Mouse (Mus musculus): ENCODE results near the gene Mmp24. TPM values are rescaled to one million over a fixed set of nuclear protein-coding genes. Genes with fewer than 3 reads are reported as not detected.

Gene Mmp24
- polyA plus RNA-seq, 1 experiment from 2014 or later: 19.6 TPM

GRCm38 (mm10) chr2:155805231-155805924 lies 30.2 kb downstream of the Mmp24 start:
- 59% methylated on average over 6 of the region's 6 CpGs for WGBS
- peak; percentile 46; the same call in 1 of the 2 replicates for ATAC-seq (ENCODE audit: low FRiP score, low read depth)
- Histone ChIP-seq H3K9ac (no peak overlapping the region), H3K36me3 (peaks cover 37% of the 10 kb centered on the region), H3K4me3 (no peak overlapping the region), H3K27me3 (no peaks in the 10 kb centered on the region), H3K4me1 (replicated peaks) (0 out of 2 replicates have a peak, but pooled peaks cover 3% of the 10 kb centered on the region), H3K9me3 (no peaks in the 10 kb centered on the region), H3K27ac (replicated peaks) (no peak overlapping the region; the same call in 1 of the 2 replicates), H3K4me2 (no peak overlapping the region)

- H3K27ac ChIP-seq (replicated peaks): no peak overlapping the region
- no peaks in the 10 kb centered on the region for H3K9me3 ChIP-seq
- 86% methylated on average over 6 of the region's 6 CpGs for WGBS
- H3K27me3 ChIP-seq: no peaks in the 10 kb centered on the region
- no peak overlapping the region for H3K4me2 ChIP-seq
- no peak overlapping the region for H3K9ac ChIP-seq
- no peak overlapping the region for H3K4me3 ChIP-seq
- 0 out of 2 replicates have a peak, but pooled peaks cover 3% of the 10 kb centered on the region for H3K4me1 ChIP-seq (replicated peaks)
- H3K36me3 ChIP-seq: peaks cover 38% of the 10 kb centered on the region
- ATAC-seq (ENCODE audit: low FRiP score, low read depth): no peak
Observed at GRCm38 (mm10) chr2:155805925-155806255, 30.7 kb downstream of the Mmp24 start.

- H3K27ac ChIP-seq (replicated peaks): no peak overlapping the region
- no peak overlapping the region for H3K4me2 ChIP-seq
- H3K4me3 ChIP-seq: no peak overlapping the region
- peaks cover 35% of the 10 kb centered on the region for H3K36me3 ChIP-seq
- H3K27me3 ChIP-seq: no peaks in the 10 kb centered on the region
- H3K9ac ChIP-seq: no peak overlapping the region
- H3K4me1 ChIP-seq (replicated peaks): 0 out of 2 replicates have a peak, but pooled peaks cover 3% of the 10 kb centered on the region
- H3K9me3 ChIP-seq: no peaks in the 10 kb centered on the region
- ATAC-seq (ENCODE audit: low FRiP score, low read depth): no peak
- 74% methylated on average over 5 of the region's 5 CpGs for WGBS
Observed at GRCm38 (mm10) chr2:155806548-155806947, 31.4 kb downstream of the Mmp24 start.

- peaks cover 28% of the 10 kb centered on the region for H3K36me3 ChIP-seq
- H3K27ac ChIP-seq (replicated peaks): no peak overlapping the region
- H3K9me3 ChIP-seq: no peaks in the 10 kb centered on the region
- no peak overlapping the region for H3K4me2 ChIP-seq
- no peaks in the 10 kb centered on the region for H3K27me3 ChIP-seq
- H3K9ac ChIP-seq: no peak overlapping the region
- 76% methylated on average over 4 of the region's 4 CpGs for WGBS
- no peak overlapping the region for H3K4me3 ChIP-seq
- ATAC-seq (ENCODE audit: low FRiP score, low read depth): no peak
- H3K4me1 ChIP-seq (replicated peaks): 0 out of 2 replicates have a peak, but pooled peaks cover 3% of the 10 kb centered on the region
Observed at GRCm38 (mm10) chr2:155807408-155807807, 32.3 kb downstream of the Mmp24 start.

GRCm38 (mm10) chr2:155809620-155810019 lies 34.5 kb downstream of the Mmp24 start:
- H3K36me3 ChIP-seq: peaks cover 31% of the 10 kb centered on the region

GRCm38 (mm10) chr2:155811821-155812396 lies 36.8 kb downstream of the Mmp24 start:
- Histone ChIP-seq H3K4me3 (no peak overlapping the region), H3K27me3 (no peaks in the 10 kb centered on the region), H3K36me3 (peaks cover 44% of the 10 kb centered on the region), H3K4me2 (no peak overlapping the region), H3K4me1 (replicated peaks) (no peaks in the 10 kb centered on the region), H3K9me3 (no peaks in the 10 kb centered on the region), H3K27ac (replicated peaks) (no peak overlapping the region), H3K9ac (no peak overlapping the region)
- ATAC-seq (ENCODE audit: low FRiP score, low read depth): no peak
- WGBS: 40% methylated on average over 16 of the region's 16 CpGs

More at GRCm38 (mm10) chr2:155809620-155810019, 34.5 kb downstream of the Mmp24 start:
- H3K27ac ChIP-seq (replicated peaks): no peak overlapping the region
- 85% methylated on average over 4 of the region's 4 CpGs for WGBS
- no peaks in the 10 kb centered on the region for H3K27me3 ChIP-seq
- H3K4me2 ChIP-seq: no peak overlapping the region
- H3K4me3 ChIP-seq: no peak overlapping the region
- H3K9ac ChIP-seq: no peak overlapping the region
- ATAC-seq (ENCODE audit: low FRiP score, low read depth): no peak
- 0 out of 2 replicates have a peak, but pooled peaks cover 3% of the 10 kb centered on the region for H3K4me1 ChIP-seq (replicated peaks)
- no peaks in the 10 kb centered on the region for H3K9me3 ChIP-seq

GRCm38 (mm10) chr2:155812637-155813036 lies 37.5 kb downstream of the Mmp24 start:
- WGBS: 91% methylated on average over 4 of the region's 4 CpGs
- Histone ChIP-seq H3K27me3 (no peaks in the 10 kb centered on the region), H3K36me3 (peaks cover 44% of the 10 kb centered on the region), H3K4me3 (no peak overlapping the region), H3K9ac (no peak overlapping the region), H3K27ac (replicated peaks) (no peak overlapping the region), H3K4me1 (replicated peaks) (peaks cover 4% of the 10 kb centered on the region), H3K4me2 (no peak overlapping the region), H3K9me3 (no peaks in the 10 kb centered on the region)
- no peak for ATAC-seq (ENCODE audit: low FRiP score, low read depth)

- Histone ChIP-seq H3K4me2 (no peak overlapping the region), H3K27ac (replicated peaks) (no peak overlapping the region), H3K9me3 (no peaks in the 10 kb centered on the region), H3K27me3 (no peaks in the 10 kb centered on the region), H3K4me3 (no peak overlapping the region), H3K36me3 (peaks cover 33% of the 10 kb centered on the region), H3K9ac (no peak overlapping the region), H3K4me1 (replicated peaks) (peaks cover 25% of the 10 kb centered on the region)
- no peak for ATAC-seq (ENCODE audit: low FRiP score, low read depth)
- 31% methylated on average over 5 of the region's 5 CpGs for WGBS
Observed at GRCm38 (mm10) chr2:155814829-155815228, 39.7 kb downstream of the Mmp24 start.

- Histone ChIP-seq H3K27me3 (no peaks in the 10 kb centered on the region), H3K9ac (no peak overlapping the region), H3K4me2 (no peak overlapping the region), H3K27ac (replicated peaks) (no peak overlapping the region), H3K4me1 (replicated peaks) (peaks cover 26% of the 10 kb centered on the region), H3K4me3 (no peak overlapping the region), H3K9me3 (no peaks in the 10 kb centered on the region), H3K36me3 (peaks cover 32% of the 10 kb centered on the region)
- 100% methylated on average over 1 of the region's 1 CpGs for WGBS
- ATAC-seq (ENCODE audit: low FRiP score, low read depth): no peak
Observed at GRCm38 (mm10) chr2:155816179-155816578, 41.0 kb downstream of the Mmp24 start.

- Histone ChIP-seq H3K4me3 (peak overlapping the region; percentile 58; the same call in 1 of the 2 replicates), H3K4me1 (replicated peaks) (peaks cover 26% of the 10 kb centered on the region), H3K27me3 (no peaks in the 10 kb centered on the region), H3K9ac (0 out of 2 replicates have a peak overlapping the region, but pooled peaks have one; percentile 77), H3K4me2 (peak overlapping the region; percentile 83), H3K27ac (replicated peaks) (peak overlapping the region; percentile 80), H3K36me3 (peaks cover 40% of the 10 kb centered on the region), H3K9me3 (no peaks in the 10 kb centered on the region)
- ATAC-seq (ENCODE audit: low FRiP score, low read depth): no peak
- 81% methylated on average over 10 of the region's 10 CpGs for WGBS
Observed at GRCm38 (mm10) chr2:155817301-155818245, 42.4 kb downstream of the Mmp24 start.

GRCm38 (mm10) chr2:155818596-155819391 lies 43.7 kb downstream of the Mmp24 start:
- no peaks in the 10 kb centered on the region for H3K9me3 ChIP-seq
- peak overlapping the region; percentile 80 for H3K27ac ChIP-seq (replicated peaks)
- H3K4me2 ChIP-seq: peak overlapping the region; percentile 83
- ATAC-seq (ENCODE audit: low FRiP score, low read depth): peak; percentile 92
- no peaks in the 10 kb centered on the region for H3K27me3 ChIP-seq
- peak overlapping the region; percentile 58 for H3K4me3 ChIP-seq
- H3K36me3 ChIP-seq: peaks cover 47% of the 10 kb centered on the region
- H3K4me1 ChIP-seq (replicated peaks): peaks cover 26% of the 10 kb centered on the region
- H3K9ac ChIP-seq: peak overlapping the region; percentile 77
- 1% methylated on average over 37 of the region's 37 CpGs for WGBS

Data from hindbrain, embryonic 15.5 days (tissue).